In the genomic region with DNA sequence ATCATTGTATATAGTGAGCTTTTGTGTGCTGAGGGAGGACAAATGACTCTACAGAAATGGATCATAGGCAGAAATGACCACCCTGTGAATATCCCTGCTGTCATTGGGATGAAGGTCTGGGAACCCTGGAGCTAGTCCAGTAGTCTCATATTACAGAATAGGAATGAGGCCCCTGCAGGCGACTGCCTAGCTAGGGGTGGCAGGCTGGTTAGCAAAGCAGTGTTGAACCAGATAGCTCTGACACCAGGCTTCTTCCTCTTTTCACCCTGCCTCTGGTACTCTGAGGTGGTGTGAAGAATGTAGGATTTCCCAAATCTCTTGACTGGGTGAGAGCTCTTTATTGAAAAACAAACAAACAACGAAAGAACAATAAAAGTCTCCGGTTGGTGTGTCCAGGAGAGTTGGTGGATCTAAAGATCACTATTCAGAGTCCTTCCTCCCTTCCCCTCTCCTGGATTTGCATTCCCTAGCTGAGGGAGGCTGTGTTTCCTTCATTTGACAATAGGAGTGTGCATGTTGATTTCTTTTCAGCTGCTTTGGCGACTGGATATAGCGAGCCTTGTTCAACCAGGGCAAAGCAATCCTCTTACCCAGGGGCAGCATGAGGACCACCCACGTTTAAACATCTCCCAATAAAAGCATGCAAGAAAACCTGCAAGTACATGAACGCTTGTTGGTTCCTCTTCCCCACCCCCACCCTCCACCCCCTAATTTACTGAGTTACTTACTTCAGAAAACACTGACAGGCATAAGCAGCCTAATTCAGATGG, we compare ENCODE assay signal across 10 mouse cellular contexts. TPM values are rescaled to one million over a fixed set of nuclear protein-coding genes. Genes with fewer than 3 reads are reported as not detected.
A peak's percentile ranks its signal among the peaks of the same experiment; 100 is the strongest.
DNase-seq lines count a peak whose midpoint lies in the region; ATAC-seq lines count a peak whose summit lies in the region.
"Had no signal": no experiment of that assay in that cellular context is flagged by ENCODE, and none has a peak within 500 bp of the region (broad histone marks: within the 10 kb centered on the region; RNA-seq: fewer than 3 reads in every experiment).

No protein-coding gene starts in this region.

- 11% methylated on average over 7 of the region's 7 CpGs for WGBS in kidney, embryonic 16.5 days
- WGBS in embryonic facial prominence, embryonic 14.5 days: 8% methylated on average over 7 of the region's 7 CpGs
- WGBS in limb, embryonic 11.5 days: 8% methylated on average over 7 of the region's 7 CpGs

- H3K27ac ChIP-seq in kidney, embryonic 16.5 days (ENCODE audit: low read length): peak overlapping the region; percentile 3; the same call in 1 of the 2 replicates
- peak overlapping the region; percentile 62; the same call in 1 of the 2 replicates for H3K27ac ChIP-seq in embryonic facial prominence, embryonic 14.5 days (replicated peaks; ENCODE audit: low read depth, low read length)
- H3K27ac ChIP-seq in limb, embryonic 11.5 days (replicated peaks; ENCODE audit: low read depth, low read length): no peak overlapping the region
- H3K27ac ChIP-seq: liver, embryonic 12.5 days had no signal

- DNase-seq in kidney, adult 8-10 months: no peak
- no peak for DNase-seq in embryonic facial prominence, embryonic 14.5 days (ENCODE audit: low spot score)
- peak; percentile 49 for DNase-seq in limb, embryonic 11.5 days (ENCODE audit: low spot score)
- no peak for DNase-seq in adrenal gland, adult 8-10 months
- no peak for DNase-seq in spleen, postnatal 10 days (ENCODE audit: low spot score in 2 of 2)
- DNase-seq: kidney, postnatal 10 days had no signal

- 0 out of 2 replicates have a peak, but pooled peaks have one; percentile 15 for ATAC-seq in kidney, embryonic 16.5 days (ENCODE audit: low FRiP score, low TSS enrichment)
- peak; percentile 60; the same call in 1 of the 2 replicates for ATAC-seq in common myeloid progenitor, adult 5-6 weeks (replicated peaks; ENCODE audit: low read depth, poor library complexity, severe bottlenecking)
- ATAC-seq in embryonic facial prominence, embryonic 14.5 days (ENCODE audit: low read depth): 0 out of 2 replicates have a peak, but pooled peaks have one; percentile 41
- ATAC-seq in limb, embryonic 11.5 days (ENCODE audit: insufficient number of reproducible peaks, low FRiP score, low TSS enrichment, low read depth): peak; percentile 47
- no peak for ATAC-seq in granulocyte monocyte progenitor cell, adult 5-6 weeks (replicated peaks; ENCODE audit: poor library complexity, severe bottlenecking)
- ATAC-seq: liver, embryonic 12.5 days had no signal

- no peaks in the 10 kb centered on the region for H3K9me3 ChIP-seq in kidney, embryonic 16.5 days (ENCODE audit: low read length)
- no peaks in the 10 kb centered on the region for H3K9me3 ChIP-seq in embryonic facial prominence, embryonic 14.5 days (ENCODE audit: control insufficient read depth, low read length)
- no peaks in the 10 kb centered on the region for H3K9me3 ChIP-seq in limb, embryonic 11.5 days (ENCODE audit: control insufficient read depth, low read length)
- H3K9me3 ChIP-seq: liver, embryonic 12.5 days had no signal

- no peak overlapping the region for H3K9ac ChIP-seq in kidney, embryonic 16.5 days (replicated peaks; ENCODE audit: low read length)
- no peak overlapping the region for H3K9ac ChIP-seq in embryonic facial prominence, embryonic 14.5 days (ENCODE audit: low read depth, low read length)
- H3K9ac ChIP-seq in limb, embryonic 11.5 days (ENCODE audit: low read length): no peak overlapping the region
- H3K9ac ChIP-seq: liver, embryonic 12.5 days had no signal

- no peaks in the 10 kb centered on the region for H3K36me3 ChIP-seq in kidney, embryonic 16.5 days (ENCODE audit: insufficient read depth, low read length)
- H3K36me3 ChIP-seq in embryonic facial prominence, embryonic 14.5 days (ENCODE audit: control insufficient read depth, insufficient read depth, low read length): no peaks in the 10 kb centered on the region
- H3K36me3 ChIP-seq in limb, embryonic 11.5 days (ENCODE audit: control insufficient read depth, insufficient read depth, low read length): no peaks in the 10 kb centered on the region
- H3K36me3 ChIP-seq: liver, embryonic 12.5 days had no signal

- H3K4me3 ChIP-seq in kidney, embryonic 16.5 days (ENCODE audit: low read length): no peak overlapping the region
- no peak overlapping the region for H3K4me3 ChIP-seq in embryonic facial prominence, embryonic 14.5 days (ENCODE audit: low read depth, low read length)
- H3K4me3 ChIP-seq in limb, embryonic 11.5 days (ENCODE audit: low read depth, low read length): no peak overlapping the region
- H3K4me3 ChIP-seq: liver, embryonic 12.5 days had no signal

- H3K4me1 ChIP-seq in kidney, embryonic 16.5 days (ENCODE audit: insufficient read depth, low read length): peaks cover 8% of the 10 kb centered on the region; the same call in 1 of the 2 replicates
- peaks cover 9% of the 10 kb centered on the region for H3K4me1 ChIP-seq in embryonic facial prominence, embryonic 14.5 days (ENCODE audit: control insufficient read depth, insufficient read depth, low read length)
- peaks cover 6% of the 10 kb centered on the region; the same call in 1 of the 2 replicates for H3K4me1 ChIP-seq in limb, embryonic 11.5 days (ENCODE audit: control insufficient read depth, insufficient read depth, low read length)
- H3K4me1 ChIP-seq: liver, embryonic 12.5 days had no signal

- H3K4me2 ChIP-seq in kidney, embryonic 16.5 days (replicated peaks; ENCODE audit: low read depth, low read length): 0 out of 2 replicates have a peak overlapping the region, but pooled peaks have one; percentile 1
- H3K4me2 ChIP-seq in embryonic facial prominence, embryonic 14.5 days (ENCODE audit: low read depth, low read length): no peak overlapping the region
- H3K4me2 ChIP-seq in limb, embryonic 11.5 days (ENCODE audit: low read depth, severe bottlenecking): no peak overlapping the region
- H3K4me2 ChIP-seq: liver, embryonic 12.5 days had no signal

- no peaks in the 10 kb centered on the region for H3K27me3 ChIP-seq in kidney, embryonic 16.5 days (ENCODE audit: insufficient read depth, low read length)
- no peaks in the 10 kb centered on the region for H3K27me3 ChIP-seq in embryonic facial prominence, embryonic 14.5 days (replicated peaks; ENCODE audit: control insufficient read depth, insufficient read depth, low read length)
- no peaks in the 10 kb centered on the region for H3K27me3 ChIP-seq in limb, embryonic 11.5 days (ENCODE audit: control insufficient read depth, insufficient read depth, low read length)
- H3K27me3 ChIP-seq: liver, embryonic 12.5 days had no signal

RNA-seq across cellular contexts. Expression of gene Fam50b, which starts 26.1 kb away (rescaled TPM):
- not detected in 2 replicates for polyA plus RNA-seq in kidney, embryonic 16.5 days (2015; fragmentation: Nextera tagmentation; extraction: Ambion mirVana)
- total RNA-seq in common myeloid progenitor, adult 5-6 weeks (2017): not detected in 2 replicates
- 0.28 TPM in 1 of 2 replicates, not detected in the other for polyA plus RNA-seq in embryonic facial prominence, embryonic 14.5 days (2014; fragmentation: Nextera tagmentation; extraction: Ambion mirVana)
- not detected in 2 replicates for polyA plus RNA-seq in limb, embryonic 11.5 days (2014; fragmentation: Nextera tagmentation; extraction: Ambion mirVana)
- total RNA-seq in granulocyte monocyte progenitor cell, adult 5-6 weeks (2014; fragmentation: Nextera tagmentation): not detected in 2 replicates
- total RNA-seq in granulocyte monocyte progenitor cell, adult 5-6 weeks (2017): not detected in 2 replicates
- total RNA-seq in adrenal gland, adult 8-10 months (2022): not detected
- polyA plus RNA-seq: liver, embryonic 12.5 days had no signal
